In genomic region chr13:21082686-21083085, GRCm38 (mm10) we compare ENCODE assay signal across 19 mouse cellular contexts. TPM values are rescaled to one million over a fixed set of nuclear protein-coding genes. Genes with fewer than 3 reads are reported as not detected.
"Had no signal": no experiment of that assay in that cellular context is flagged by ENCODE, and none has a peak within 500 bp of the region (broad histone marks: within the 10 kb centered on the region; RNA-seq: fewer than 3 reads in every experiment).

No protein-coding gene starts in this region.

- H3K4me2 ChIP-seq: intestine, embryonic 15.5 days; limb, embryonic 12.5 days; liver, embryonic 13.5 days; lung, embryonic 15.5 days; midbrain, embryonic 13.5 days had no signal

- H3K4me1 ChIP-seq: intestine, embryonic 15.5 days; limb, embryonic 12.5 days; liver, embryonic 13.5 days; lung, embryonic 15.5 days; midbrain, embryonic 13.5 days had no signal

- H3K36me3 ChIP-seq: intestine, embryonic 15.5 days; limb, embryonic 12.5 days; liver, embryonic 13.5 days; lung, embryonic 15.5 days; midbrain, embryonic 13.5 days had no signal

- H3K27ac ChIP-seq: intestine, embryonic 15.5 days; layer of hippocampus, adult 2 months; limb, embryonic 12.5 days; liver, embryonic 13.5 days; lung, embryonic 15.5 days; midbrain, embryonic 13.5 days; stomach, postnatal 0 days had no signal

- H3K4me3 ChIP-seq: intestine, embryonic 15.5 days; layer of hippocampus, adult 2 months; limb, embryonic 12.5 days; liver, embryonic 13.5 days; lung, embryonic 15.5 days; midbrain, embryonic 13.5 days had no signal

- DNase-seq: liver; liver, embryonic 13.5 days; liver, postnatal 0 days; right cerebral cortex, adult 18-20 months; right cerebral cortex, postnatal 25 days; thymus, postnatal 14 days had no signal

- H3K9ac ChIP-seq: intestine, embryonic 15.5 days; limb, embryonic 12.5 days; liver, embryonic 13.5 days; liver, postnatal 0 days; lung, embryonic 15.5 days; midbrain, embryonic 13.5 days had no signal

- ATAC-seq: intestine, embryonic 15.5 days; liver, postnatal 0 days; midbrain, embryonic 13.5 days had no signal

- H3K9me3 ChIP-seq: intestine, embryonic 15.5 days; limb, embryonic 12.5 days; liver, embryonic 13.5 days; lung, embryonic 15.5 days; midbrain, embryonic 13.5 days had no signal

- H3K27me3 ChIP-seq: intestine, embryonic 15.5 days; limb, embryonic 12.5 days; liver, embryonic 13.5 days; lung, embryonic 15.5 days; midbrain, embryonic 13.5 days had no signal

RNA-seq across cellular contexts. Expression of gene Olfr1370, which starts 7.9 kb away (rescaled TPM):
- total RNA-seq: layer of hippocampus, adult 2 months; layer of hippocampus, postnatal 10 days; left cerebral cortex, postnatal 36 days; megakaryocyte progenitor cell, adult 5-6 weeks; midbrain, postnatal 0 days had no signal
- polyA plus RNA-seq: intestine, embryonic 15.5 days; limb, embryonic 12.5 days; liver, embryonic 13.5 days; liver, postnatal 0 days; lung, embryonic 15.5 days; midbrain, embryonic 13.5 days; midbrain, postnatal 0 days; neural tube, embryonic 14.5 days; small intestine, adult 2 months; stomach, postnatal 0 days; urinary bladder, adult 2 months had no signal

RNA-seq across cellular contexts. Expression of gene Olfr1369-ps1, which starts 28.6 kb away (rescaled TPM):
- total RNA-seq: layer of hippocampus, adult 2 months; layer of hippocampus, postnatal 10 days; left cerebral cortex, postnatal 36 days; megakaryocyte progenitor cell, adult 5-6 weeks; midbrain, postnatal 0 days had no signal
- polyA plus RNA-seq: limb, embryonic 12.5 days; liver, postnatal 0 days; lung, embryonic 15.5 days; neural tube, embryonic 14.5 days; small intestine, adult 2 months; urinary bladder, adult 2 months had no signal

RNA-seq across cellular contexts. Expression of gene Olfr263, which starts 46.8 kb away (rescaled TPM):
- total RNA-seq: layer of hippocampus, adult 2 months; layer of hippocampus, postnatal 10 days; left cerebral cortex, postnatal 36 days; megakaryocyte progenitor cell, adult 5-6 weeks; midbrain, postnatal 0 days had no signal
- polyA plus RNA-seq: intestine, embryonic 15.5 days; limb, embryonic 12.5 days; liver, embryonic 13.5 days; liver, postnatal 0 days; lung, embryonic 15.5 days; midbrain, embryonic 13.5 days; midbrain, postnatal 0 days; neural tube, embryonic 14.5 days; small intestine, adult 2 months; stomach, postnatal 0 days; urinary bladder, adult 2 months had no signal
